Mouse (Mus musculus): ENCODE data around the gene Tulp4. TPM values are rescaled to one million over a fixed set of nuclear protein-coding genes. Genes with fewer than 3 reads are reported as not detected.

Gene Tulp4
- polyA plus RNA-seq, 1 experiment from 2014 or later: 14.2 TPM

DNA sequence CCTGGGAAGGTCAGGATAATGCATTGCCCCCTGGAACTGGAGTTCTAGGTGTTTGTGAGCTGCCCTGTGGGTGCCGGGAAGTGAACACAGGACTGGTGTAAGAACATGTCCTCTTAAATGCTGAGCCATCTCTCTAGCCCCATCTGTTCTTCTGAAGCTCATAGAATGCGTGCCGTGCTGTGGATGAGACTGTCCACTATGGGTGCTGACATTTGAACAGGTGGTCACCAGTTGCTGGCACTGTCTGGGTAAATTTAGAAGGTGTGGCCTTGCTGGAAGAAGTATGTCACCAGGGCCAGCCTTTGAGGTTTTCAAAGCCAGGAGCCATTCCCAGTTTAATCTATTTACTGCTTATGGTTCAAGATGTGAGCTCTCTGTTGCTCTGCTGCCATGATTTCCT is 4.0 kb upstream of the Tulp4 start:
- ATAC-seq (no peak), DNase-seq (no peak)
- 90% methylated on average over 3 of the region's 3 CpGs for WGBS (ENCODE audit: insufficient replicate concordance)
- Histone ChIP-seq H3K9me3 (ENCODE audit: low read length) (no peaks in the 10 kb centered on the region), H3K27me3 (ENCODE audit: insufficient read depth, low read length) (peaks cover 13% of the 10 kb centered on the region; the same call in 1 of the 2 replicates), H3K4me2 (ENCODE audit: low read depth, low read length) (no peak overlapping the region), H3K4me3 (ENCODE audit: low read depth, low read length) (no peak overlapping the region), H3K36me3 (replicated peaks; ENCODE audit: insufficient read depth, low read length) (no peaks in the 10 kb centered on the region), H3K4me1 (ENCODE audit: insufficient read depth) (no peaks in the 10 kb centered on the region), H3K27ac (ENCODE audit: low read depth) (no peak overlapping the region), H3K9ac (replicated peaks) (no peak overlapping the region)
- TF ChIP-seq CTCF (IDR thresholded peaks at IDR 0.05; ENCODE audit: low read depth): no peak
- no peak for TF ChIP-seq EP300 (IDR thresholded peaks at IDR 0.05; ENCODE audit: low read depth)

- Histone ChIP-seq H3K27ac (ENCODE audit: low read depth) (no peak overlapping the region), H3K9ac (replicated peaks) (no peak overlapping the region), H3K4me3 (ENCODE audit: low read depth, low read length) (no peak overlapping the region), H3K4me2 (ENCODE audit: low read depth, low read length) (no peak overlapping the region), H3K36me3 (replicated peaks; ENCODE audit: insufficient read depth, low read length) (no peaks in the 10 kb centered on the region), H3K27me3 (ENCODE audit: insufficient read depth, low read length) (peaks cover 13% of the 10 kb centered on the region), H3K4me1 (ENCODE audit: insufficient read depth) (no peaks in the 10 kb centered on the region), H3K9me3 (ENCODE audit: low read length) (no peaks in the 10 kb centered on the region)
- whole genome bisulfite sequencing (ENCODE audit: insufficient replicate concordance): 69% methylated on average over 6 of the region's 6 CpGs
- TF ChIP-seq EP300 (IDR thresholded peaks at IDR 0.05; ENCODE audit: low read depth): no peak
- TF ChIP-seq CTCF (IDR thresholded peaks at IDR 0.05; ENCODE audit: low read depth): no peak
- no peak for DNase-seq
- ATAC-seq: no peak
Observed at GRCm38 (mm10) chr17:6103566-6103965, 2.7 kb upstream of the Tulp4 start.

- peak; percentile 50 for DNase-seq
- Histone ChIP-seq H3K4me2 (ENCODE audit: low read depth, low read length) (peak overlapping the region; percentile 94), H3K9me3 (ENCODE audit: low read length) (no peaks in the 10 kb centered on the region), H3K9ac (replicated peaks) (peak overlapping the region; percentile 87), H3K4me1 (ENCODE audit: insufficient read depth) (no peaks in the 10 kb centered on the region), H3K27me3 (ENCODE audit: insufficient read depth, low read length) (peaks cover 13% of the 10 kb centered on the region), H3K36me3 (replicated peaks; ENCODE audit: insufficient read depth, low read length) (no peaks in the 10 kb centered on the region), H3K4me3 (ENCODE audit: low read depth, low read length) (peak overlapping the region; percentile 66), H3K27ac (ENCODE audit: low read depth) (peak overlapping the region; percentile 88)
- no peak for TF ChIP-seq CTCF (IDR thresholded peaks at IDR 0.05; ENCODE audit: low read depth)
- TF ChIP-seq EP300 (IDR thresholded peaks at IDR 0.05; ENCODE audit: low read depth): no peak
- WGBS (ENCODE audit: insufficient replicate concordance): 2% methylated on average over 40 of the region's 50 CpGs
- peak; percentile 3 for ATAC-seq
Observed at GRCm38 (mm10) chr17:6107015-6107601, 871 bp downstream of the Tulp4 start.

DNA sequence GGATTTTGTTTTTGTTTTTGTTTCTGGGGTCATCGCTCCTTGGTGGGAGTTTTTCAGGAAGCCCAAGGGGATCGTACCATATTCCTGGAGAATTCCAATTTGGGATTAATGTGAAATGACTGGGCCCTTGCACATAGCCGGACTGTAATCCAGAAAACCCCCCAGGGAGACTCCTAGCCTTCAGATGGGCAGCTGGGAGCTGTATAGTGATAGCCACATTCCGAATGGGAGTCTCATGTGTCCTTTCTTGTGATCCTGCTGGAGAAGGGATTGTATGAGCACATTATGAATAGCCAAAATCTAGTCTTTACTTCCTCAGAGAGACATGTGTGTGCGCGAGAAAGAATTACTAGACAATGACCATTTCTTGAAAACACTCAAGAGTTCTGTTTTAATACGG is 1.9 kb downstream of the Tulp4 start:
- H3K4me3 ChIP-seq (ENCODE audit: low read depth, low read length): no peak overlapping the region

GRCm38 (mm10) chr17:6110956-6111355 is 4.7 kb downstream of the Tulp4 start:
- Histone ChIP-seq H3K36me3 (replicated peaks; ENCODE audit: insufficient read depth, low read length) (no peaks in the 10 kb centered on the region), H3K9me3 (ENCODE audit: low read length) (no peaks in the 10 kb centered on the region), H3K9ac (replicated peaks) (no peak overlapping the region), H3K27ac (ENCODE audit: low read depth) (no peak overlapping the region), H3K27me3 (ENCODE audit: insufficient read depth, low read length) (no peaks in the 10 kb centered on the region; the same call in 1 of the 2 replicates), H3K4me3 (ENCODE audit: low read depth, low read length) (no peak overlapping the region), H3K4me1 (ENCODE audit: insufficient read depth) (no peaks in the 10 kb centered on the region), H3K4me2 (ENCODE audit: low read depth, low read length) (no peak overlapping the region)
- no peak for DNase-seq
- 72% methylated on average over 3 of the region's 3 CpGs for WGBS (ENCODE audit: insufficient replicate concordance)
- no peak for ATAC-seq
- TF ChIP-seq CTCF (IDR thresholded peaks at IDR 0.05; ENCODE audit: low read depth) (peak; percentile 29; the same call in 1 of the 2 replicates), EP300 (IDR thresholded peaks at IDR 0.05; ENCODE audit: low read depth) (no peak)

More for the DNA sequence above, 1.9 kb downstream of the Tulp4 start:
- 72% methylated on average over 7 of the region's 7 CpGs for WGBS (ENCODE audit: insufficient replicate concordance)
- ATAC-seq (no peak), DNase-seq (no peak)
- TF ChIP-seq CTCF (IDR thresholded peaks at IDR 0.05; ENCODE audit: low read depth): no peak
- H3K27ac ChIP-seq (ENCODE audit: low read depth): no peak overlapping the region
- H3K36me3 ChIP-seq (replicated peaks; ENCODE audit: insufficient read depth, low read length): no peaks in the 10 kb centered on the region
- peaks cover 13% of the 10 kb centered on the region for H3K27me3 ChIP-seq (ENCODE audit: insufficient read depth, low read length)
- no peak overlapping the region for H3K9ac ChIP-seq (replicated peaks)
- H3K9me3 ChIP-seq (ENCODE audit: low read length): no peaks in the 10 kb centered on the region
- H3K4me2 ChIP-seq (ENCODE audit: low read depth, low read length): peak overlapping the region; percentile 94
- H3K4me1 ChIP-seq (ENCODE audit: insufficient read depth): no peaks in the 10 kb centered on the region

DNA sequence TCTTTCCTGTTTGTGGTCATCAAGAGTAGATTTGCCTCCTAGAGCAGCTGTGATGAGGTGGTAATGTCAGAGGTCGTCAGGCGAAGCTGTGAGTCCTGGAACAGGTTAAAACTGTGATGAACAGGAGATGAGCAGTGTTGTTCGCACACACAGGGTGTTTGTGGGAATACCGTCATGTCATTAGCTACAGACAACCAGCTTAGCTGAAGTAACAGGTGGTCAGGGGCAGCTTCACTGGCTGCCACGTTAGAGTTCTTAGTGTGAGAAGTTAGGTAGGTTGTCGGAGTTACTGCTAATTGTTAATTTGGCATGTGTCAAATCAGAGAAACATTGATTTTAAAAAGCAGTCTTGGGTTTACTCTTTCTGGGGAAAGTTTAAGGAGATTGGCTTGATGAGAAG is 7.4 kb downstream of the Tulp4 start:
- H3K9ac ChIP-seq (replicated peaks): no peak overlapping the region
- H3K4me2 ChIP-seq (ENCODE audit: low read depth, low read length): no peak overlapping the region
- H3K4me1 ChIP-seq (ENCODE audit: insufficient read depth): no peaks in the 10 kb centered on the region
- no peak for DNase-seq
- no peaks in the 10 kb centered on the region for H3K36me3 ChIP-seq (replicated peaks; ENCODE audit: insufficient read depth, low read length)
- H3K27ac ChIP-seq (ENCODE audit: low read depth): no peak overlapping the region
- H3K27me3 ChIP-seq (ENCODE audit: insufficient read depth, low read length): no peaks in the 10 kb centered on the region
- TF ChIP-seq CTCF (IDR thresholded peaks at IDR 0.05; ENCODE audit: low read depth) (no peak), EP300 (IDR thresholded peaks at IDR 0.05; ENCODE audit: low read depth) (no peak)
- WGBS (ENCODE audit: insufficient replicate concordance): 72% methylated on average over 6 of the region's 6 CpGs
- H3K9me3 ChIP-seq (ENCODE audit: low read length): no peaks in the 10 kb centered on the region
- no peak for ATAC-seq
- H3K4me3 ChIP-seq (ENCODE audit: low read depth, low read length): no peak overlapping the region

Data from liver, postnatal 0 days (tissue).